Mouse (Mus musculus) B cell, adult 67 days (primary cell): ENCODE results near the gene Il4. TPM values are rescaled to one million over a fixed set of nuclear protein-coding genes. Genes with fewer than 3 reads are reported as not detected.

Experiments used
- total RNA-seq, 2 experiments: library from RNA; stranded (reverse); gene quantifications; 4 replicates each; pipeline ENCODE4 v1.2.4; 2023

Gene Il4
- not detected for total RNA-seq

GRCm38 (mm10) chr11:53618619-53619198 is at the start of gene Il4:
Il4 (minus strand) TSS chr11:53618669.

DNA sequence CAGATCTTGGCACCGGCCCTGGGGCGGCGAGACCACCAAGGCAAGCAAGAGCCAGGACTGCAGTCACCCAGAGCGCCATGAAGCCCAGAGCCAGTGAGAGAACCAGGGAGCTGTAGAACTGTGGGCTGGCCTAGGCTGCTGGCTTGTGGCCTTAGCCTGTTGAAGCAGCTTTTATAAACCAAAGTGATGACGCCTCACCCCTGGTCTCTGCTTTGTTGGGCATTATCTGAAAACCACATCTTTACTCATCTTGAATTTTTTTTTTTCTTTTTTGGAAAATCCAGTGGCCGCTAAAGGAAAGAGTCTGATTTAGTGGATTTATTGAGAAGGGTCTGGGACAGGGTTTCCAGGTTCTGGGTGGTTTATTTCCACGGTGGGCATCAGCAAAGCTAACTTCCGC is 16.1 kb upstream of the Il4 start, which contains the start of gene Il13:
TSS of gene Il13 (minus strand) at position 147 of the 400 bp plus-strand sequence.

GRCm38 (mm10) chr11:53567224-53568014 is 51.0 kb downstream of the Il4 start, which contains the start of gene Kif3a:
Kif3a (plus strand) TSS chr11:53567379.

Other genes with a start within 250 kb of the Il4 start
- not detected for gene Leap2, start 195.5 kb downstream of the Il4 start, total RNA-seq
- gene Uqcrq, start 187.8 kb downstream of the Il4 start, total RNA-seq = 100 to 1,000 TPM; 127 to 151 TPM
- gene Gdf9, start 187.6 kb downstream of the Il4 start, total RNA-seq = under 1 TPM; 0.42 to 0.70 TPM
- gene Gm10447, start 161.6 kb downstream of the Il4 start, total RNA-seq = not detected
- not detected for gene Shroom1, start 161.5 kb downstream of the Il4 start, total RNA-seq
- not detected for gene Gm9837, start 148.2 kb downstream of the Il4 start, total RNA-seq
- not detected for gene Gm9945, start 138.5 kb downstream of the Il4 start, total RNA-seq
- not detected for gene Sowaha, start 138.4 kb downstream of the Il4 start, total RNA-seq
- gene Sept8, start 99.4 kb downstream of the Il4 start, total RNA-seq = under 1 TPM in 1 of 2 experiments, not detected in 1; 0.23 TPM
- 1 to 10 TPM; 7.0 to 8.5 TPM for gene Kif3a, start 51.3 kb downstream of the Il4 start, total RNA-seq
- gene Il13, start 16.0 kb upstream of the Il4 start, total RNA-seq = not detected
- 10 to 100 TPM; 31.4 to 36.6 TPM for gene Rad50, start 88.7 kb upstream of the Il4 start, total RNA-seq
- gene Il5, start 102.1 kb upstream of the Il4 start, total RNA-seq = not detected
- 100 to 1,000 TPM; 190 to 196 TPM for gene Irf1, start 151.3 kb upstream of the Il4 start, total RNA-seq
- gene Gm17334, start 154.5 kb upstream of the Il4 start, total RNA-seq = not detected
- gene Gm12216, start 240.6 kb upstream of the Il4 start, total RNA-seq = 1 to 10 TPM; 4.2 to 8.9 TPM